Mouse (Mus musculus) erythroid progenitor cell, adult 5-6 weeks (primary cell): ENCODE data around the gene Ankrd65. TPM values are rescaled to one million over a fixed set of nuclear protein-coding genes. Genes with fewer than 3 reads are reported as not detected.
"Not testable (repeated sequence)": the region's sequence is repeated elsewhere in the genome, so short reads cannot be mapped to it uniquely, and the experiment has no call there.

Experiments used
- ATAC-seq: replicated peaks from 2 replicates; pipeline ENCODE4 v1.8.0; 2016; ENCODE audit warnings: moderate number of reproducible peaks, mild to moderate bottlenecking, moderate TSS enrichment, inconsistent platforms; ENCODE audit not compliant: poor library complexity, low FRiP score, severe bottlenecking
- total RNA-seq, 2 experiments: library from RNA; stranded (forward) in 1 of 2; stranded (reverse) in 1 of 2; fragments of 150-400 nt in 1 of 2; fragments of 186-747, 209-891 nt in 1 of 2; gene quantifications; 2 replicates each; pipeline versions ENCODE4 v1.2.3 to v1.2.4; 2015 to 2017; ENCODE audit warnings: low replicate concordance in 2 of 2

Gene Ankrd65
- total RNA-seq, 2 experiments from 2014 or later = 9.8 TPM; not detected in 1

GRCm38 (mm10) chr4:155774280-155774754, 15.9 kb upstream of the Ankrd65 start, which contains the start of gene Vwa1:
Gene Vwa1, minus strand, starts transcription at chr4:155774698.
- ATAC-seq = peak; percentile 79

GRCm38 (mm10) chr4:155774971-155775740, 15.1 kb upstream of the Ankrd65 start:
- ATAC-seq = no peak

DNA sequence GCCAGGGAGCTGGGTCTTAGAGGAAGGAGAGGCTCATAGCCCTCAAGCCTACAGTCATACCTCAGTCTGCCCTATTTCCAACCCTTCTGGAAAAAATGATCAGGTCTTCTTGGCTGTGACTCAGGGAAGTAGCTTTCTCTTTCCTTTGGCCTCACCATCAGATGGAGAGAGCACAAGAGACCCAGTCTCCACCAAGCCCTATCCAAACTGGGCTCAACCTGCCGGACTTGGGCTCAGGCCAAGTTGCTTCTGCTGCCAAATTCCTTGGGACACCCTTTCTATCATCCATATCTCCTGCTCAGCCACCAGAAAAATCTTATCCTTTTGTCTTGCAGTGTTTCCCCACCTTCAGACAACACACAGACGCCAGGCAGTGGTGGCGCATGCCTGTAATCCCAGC, 14.4 kb upstream of the Ankrd65 start:
- no peak for ATAC-seq

DNA sequence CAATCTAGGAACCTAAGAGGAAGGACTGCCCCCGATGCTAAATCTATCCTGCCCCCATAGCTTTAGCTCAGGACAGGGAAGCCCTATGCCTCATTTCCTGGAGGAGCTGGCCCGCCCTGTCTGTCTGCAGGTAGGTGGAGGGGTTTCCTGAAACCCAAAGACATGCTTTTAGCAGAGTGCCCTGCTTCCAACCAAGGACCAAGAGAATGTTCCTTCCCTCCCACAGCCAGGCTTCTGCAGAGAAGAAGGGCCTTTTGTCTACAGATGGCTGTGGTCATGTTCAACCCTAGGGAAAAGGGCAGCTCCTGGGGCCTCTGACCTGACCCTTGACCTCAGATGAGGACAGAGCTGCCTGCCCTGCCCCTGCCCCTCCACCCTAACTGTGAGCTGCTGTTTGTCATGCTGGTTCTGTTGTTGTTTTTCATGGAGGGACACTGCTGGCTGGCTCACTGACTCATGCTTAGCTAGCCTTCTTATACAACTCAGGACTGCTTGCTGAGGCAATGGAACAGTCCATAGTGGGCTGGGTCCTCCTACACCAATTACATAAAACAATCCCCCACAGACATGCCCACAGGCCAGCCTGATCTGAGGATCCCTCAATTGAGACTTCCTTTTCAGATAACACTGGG, 13.4 kb upstream of the Ankrd65 start:
- no peak for ATAC-seq

DNA sequence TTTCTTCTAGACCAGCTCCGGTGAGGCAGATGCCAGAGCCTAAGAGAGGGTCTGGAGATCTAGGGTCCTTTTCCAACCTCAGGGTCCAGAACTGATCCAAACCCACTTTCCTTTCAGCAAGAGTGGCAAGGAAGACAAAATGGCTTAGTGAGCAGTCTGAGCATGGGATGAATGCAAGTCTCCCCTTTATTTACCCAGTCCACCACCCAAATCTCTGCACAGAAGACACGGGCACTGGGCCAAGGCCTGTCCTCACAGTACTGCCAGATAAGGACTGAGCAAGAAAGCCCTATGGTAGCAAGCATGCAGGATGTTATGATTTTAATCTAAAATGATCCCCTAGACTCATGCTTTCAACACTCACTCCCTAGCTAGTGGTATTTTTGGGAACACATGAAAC, 12.4 kb upstream of the Ankrd65 start:
- ATAC-seq = no peak

- no peak for ATAC-seq
Observed at GRCm38 (mm10) chr4:155779498-155779897, 10.7 kb upstream of the Ankrd65 start.

- ATAC-seq = no peak
Observed at GRCm38 (mm10) chr4:155780895-155781294, 9.3 kb upstream of the Ankrd65 start.

GRCm38 (mm10) chr4:155783486-155784080, 6.7 kb upstream of the Ankrd65 start:
- no peak for ATAC-seq

DNA sequence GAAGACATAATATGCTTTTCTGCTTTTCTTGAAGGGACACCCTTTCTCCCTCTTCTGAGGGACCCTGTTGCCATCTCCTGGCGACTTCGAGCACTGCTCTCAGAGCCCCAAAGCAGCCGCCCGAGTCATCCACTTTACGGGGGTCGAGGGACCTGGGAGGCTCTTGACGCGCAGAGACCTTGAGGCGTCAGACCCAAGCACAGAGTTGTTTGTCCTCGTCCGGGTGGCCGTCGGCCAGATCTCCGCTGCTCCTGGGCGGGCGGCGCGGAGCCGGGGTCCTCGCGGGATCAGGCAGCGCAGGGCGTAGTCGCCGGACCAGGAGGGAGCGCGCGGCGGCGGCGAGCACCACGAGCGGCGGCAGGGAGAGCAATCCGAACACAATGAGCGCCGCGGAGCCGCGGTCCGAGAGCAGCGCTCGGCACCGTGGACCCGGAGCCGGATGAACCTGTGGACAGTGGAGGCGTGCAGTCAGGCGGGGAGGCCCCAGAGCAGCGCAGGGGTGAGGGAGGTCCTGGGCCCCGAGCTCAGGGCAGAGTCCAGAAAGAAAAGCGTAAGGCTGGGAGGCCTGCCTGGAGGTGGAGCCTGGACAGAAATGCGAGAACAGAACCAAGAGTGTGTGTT, 6.0 kb upstream of the Ankrd65 start:
- ATAC-seq = peak; percentile 69

DNA sequence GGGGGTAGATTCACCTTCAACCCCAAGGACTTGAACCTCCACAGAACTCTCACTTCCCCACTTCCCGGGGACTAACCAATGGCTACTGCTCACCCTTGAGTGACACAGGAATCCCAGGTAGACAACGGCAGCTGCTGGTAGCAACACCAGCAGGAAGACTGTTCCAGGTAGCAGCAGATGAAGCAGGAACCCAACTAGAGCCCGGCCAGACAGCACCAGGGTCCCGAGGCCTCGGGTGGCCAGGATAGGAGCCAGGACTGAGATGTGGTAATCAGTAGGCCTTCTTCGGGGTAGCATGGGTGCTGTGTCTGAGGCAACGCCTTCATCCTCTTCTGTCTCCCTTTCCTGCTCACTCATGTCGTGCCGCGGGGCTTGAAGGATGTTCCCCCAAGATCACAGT, 5.0 kb upstream of the Ankrd65 start:
- ATAC-seq = no peak

DNA sequence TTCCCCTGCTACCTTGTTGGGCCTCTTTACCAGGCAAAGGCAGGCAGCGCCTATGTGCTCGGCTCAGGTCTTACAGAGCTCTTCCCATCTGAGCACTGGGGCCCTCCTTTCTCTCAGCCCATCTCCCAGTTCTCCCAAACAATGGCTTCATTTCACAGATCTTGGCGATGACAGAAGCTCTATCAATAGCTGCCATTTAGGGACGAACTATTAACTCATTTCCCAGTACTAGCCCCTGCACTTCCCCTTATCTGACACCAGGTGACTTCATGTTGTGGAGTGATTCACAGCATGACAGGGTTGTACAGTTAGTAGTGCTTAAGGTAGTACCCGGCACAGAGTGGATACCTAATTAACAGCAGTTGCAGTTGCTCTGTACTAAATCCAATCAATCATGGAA, 4.4 kb upstream of the Ankrd65 start, which contains the start of gene Tmem88b:
Gene Tmem88b, minus strand, starts transcription at position 56 of the 400 bp plus-strand sequence.
- ATAC-seq = peak; percentile 40

DNA sequence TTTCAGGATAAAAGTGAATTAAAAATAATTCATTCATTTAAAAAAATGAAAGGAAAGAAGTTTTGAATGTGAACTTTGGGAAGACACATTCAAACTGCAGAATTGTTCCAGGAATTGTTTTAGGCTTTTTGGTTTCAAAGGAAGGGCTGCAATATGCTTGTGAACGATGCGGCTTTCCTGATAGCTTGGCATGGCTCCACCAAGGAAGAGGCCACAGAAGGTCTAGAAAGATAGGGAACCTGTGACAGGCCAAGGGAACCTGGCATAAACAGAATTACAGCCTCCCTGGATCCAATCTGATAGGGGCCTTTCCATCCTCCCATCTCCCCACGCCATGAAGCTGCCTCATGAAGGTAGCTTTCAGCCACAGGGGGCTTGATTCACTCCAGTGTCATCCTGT, 1.9 kb upstream of the Ankrd65 start:
- ATAC-seq = peak; percentile 83

DNA sequence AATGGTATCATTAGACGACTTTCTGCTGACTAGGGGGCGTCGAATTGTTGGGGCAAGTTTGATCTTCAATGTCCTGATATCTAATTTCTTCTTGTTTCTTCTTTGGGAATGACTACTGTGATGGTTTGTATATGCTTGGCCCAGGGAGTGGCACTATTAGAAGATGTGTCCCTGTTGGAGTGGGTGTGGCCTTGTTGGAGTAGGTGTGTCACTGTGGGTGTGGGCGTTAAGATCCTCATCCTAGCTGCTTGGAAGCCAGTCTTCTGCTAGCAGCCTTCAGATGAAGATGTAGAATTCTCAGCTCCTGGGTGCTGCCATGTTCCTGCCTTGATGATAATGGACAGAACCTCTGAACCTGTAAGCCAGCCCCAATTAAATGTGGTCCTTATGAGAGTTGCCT, 1.4 kb upstream of the Ankrd65 start:
- not testable (repeated sequence) for ATAC-seq

GRCm38 (mm10) chr4:155790650-155791161, 467 bp downstream of the Ankrd65 start:
- ATAC-seq = no peak

- ATAC-seq = no peak
Observed at GRCm38 (mm10) chr4:155791240-155791933, 1.1 kb downstream of the Ankrd65 start.

- ATAC-seq = no peak
Observed at GRCm38 (mm10) chr4:155793730-155794129, 3.5 kb downstream of the Ankrd65 start.

DNA sequence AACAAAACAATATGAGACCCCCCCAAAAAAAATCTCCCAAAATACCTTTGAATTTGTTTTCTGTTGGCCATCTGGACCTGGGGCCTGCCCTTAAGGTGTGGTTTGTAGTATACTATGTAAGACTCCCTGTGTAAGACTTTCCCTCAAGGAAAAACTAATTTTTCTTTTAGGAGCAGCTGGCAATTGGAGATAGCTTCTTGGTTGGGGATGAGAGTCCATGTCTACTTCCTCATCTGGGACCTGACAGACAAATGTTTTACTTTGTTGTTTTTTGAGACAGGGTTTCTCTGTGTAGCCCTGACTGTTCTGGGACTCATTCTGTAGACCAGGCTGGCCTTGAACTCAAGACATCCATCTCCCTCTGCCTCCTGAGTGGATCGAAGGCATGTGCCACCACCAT, 11.8 kb downstream of the Ankrd65 start:
- no peak for ATAC-seq

DNA sequence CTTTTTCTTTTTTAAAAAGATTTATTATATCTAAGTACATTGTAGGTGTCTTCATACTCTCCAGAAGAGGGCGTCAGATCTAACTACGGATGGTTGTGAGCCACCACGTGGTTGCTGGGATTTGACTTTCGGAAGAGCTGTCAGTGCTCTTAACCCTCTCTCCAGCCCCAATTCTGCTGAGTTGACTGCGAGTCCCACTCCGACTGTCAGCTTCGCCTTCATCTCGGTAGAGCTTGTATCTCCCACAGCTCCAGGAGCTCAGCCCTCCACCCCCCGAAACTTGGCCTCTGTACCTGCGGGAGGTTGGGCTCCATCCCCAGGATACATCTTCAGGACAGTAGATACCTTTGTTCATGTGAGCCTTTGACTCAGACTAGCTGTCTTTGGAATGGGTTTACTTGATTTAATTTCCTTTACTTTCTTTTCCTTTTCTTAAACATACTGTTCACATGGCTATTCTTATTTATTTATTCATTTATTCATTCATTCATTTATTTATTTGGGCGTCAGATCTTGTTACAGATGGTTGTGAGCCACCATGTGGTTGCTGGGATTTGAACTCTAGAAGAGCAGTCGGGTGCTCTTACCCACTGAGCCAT, 12.6 kb downstream of the Ankrd65 start, which contains the start of gene Mrpl20:
Gene Mrpl20, plus strand, starts transcription at position 138 of the 599 bp plus-strand sequence.
- ATAC-seq = peak; percentile 43
